Mouse (Mus musculus): ENCODE results near the gene Draxin.

GRCm38 (mm10) chr4:148092551-148093271 is 37.8 kb downstream of the Draxin start:
- no peak for TF ChIP-seq TAL1 (conservative IDR thresholded peaks at IDR 0.05; ENCODE audit: low read depth, low read length)
- TF ChIP-seq GATA1 (IDR thresholded peaks at IDR 0.05; ENCODE audit: borderline replicate concordance, low read length): no peak
- TF ChIP-seq CTCF (IDR thresholded peaks at IDR 0.05; ENCODE audit: low read depth, low read length): no peak

Data from G1E (cell line).